Mouse (Mus musculus) A20 (cell line): ENCODE results near the gene Naaa.

Experiments
- DNase-seq: peaks from one replicate; pipeline ENCODE4 v3.0.0-alpha.2; 2011; ENCODE audit warnings: low read depth, low spot score

Gene Naaa

DNA sequence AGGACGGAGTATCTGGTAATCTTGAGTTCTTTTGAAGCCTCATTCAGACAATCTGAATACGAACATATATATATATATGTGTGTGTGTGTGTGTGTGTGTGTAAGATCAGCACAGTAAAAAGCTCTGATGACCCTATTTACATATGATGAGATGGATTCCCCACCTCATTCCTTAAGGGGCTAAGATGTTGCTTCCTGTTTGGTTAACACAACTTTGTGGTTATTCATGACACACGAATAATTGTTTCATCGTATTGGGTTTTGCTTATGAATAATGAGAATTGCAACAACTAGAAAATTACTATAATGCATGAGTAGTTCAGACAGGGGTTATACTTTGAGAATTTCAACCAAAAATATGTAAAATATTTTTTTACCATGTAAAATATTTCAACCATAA is 62.7 kb downstream of the Naaa start, which contains the start of gene U90926:
TSS of gene U90926 (minus strand) at position 101 of the 400 bp plus-strand sequence.
- no peak for DNase-seq

DNA sequence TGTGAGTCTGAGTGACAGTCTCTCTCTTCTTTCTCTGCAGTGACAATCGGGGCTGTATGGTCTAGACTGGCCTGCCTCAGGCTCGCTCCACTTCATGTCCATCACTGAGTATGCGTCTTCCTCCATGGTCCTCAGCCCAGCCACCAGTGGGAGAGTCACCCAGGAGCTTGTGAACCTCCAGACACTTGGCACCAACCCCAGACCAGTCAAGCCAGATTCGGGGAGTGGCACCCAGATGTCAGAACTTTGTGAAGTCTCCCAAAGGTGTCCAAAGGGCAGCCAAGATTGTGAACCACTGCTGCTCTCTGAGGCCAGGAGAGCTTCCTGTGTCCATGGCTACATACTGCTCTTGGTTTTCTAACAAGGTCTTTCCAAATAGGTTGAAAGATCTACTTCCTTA is 65.7 kb downstream of the Naaa start:
- DNase-seq: no peak

DNA sequence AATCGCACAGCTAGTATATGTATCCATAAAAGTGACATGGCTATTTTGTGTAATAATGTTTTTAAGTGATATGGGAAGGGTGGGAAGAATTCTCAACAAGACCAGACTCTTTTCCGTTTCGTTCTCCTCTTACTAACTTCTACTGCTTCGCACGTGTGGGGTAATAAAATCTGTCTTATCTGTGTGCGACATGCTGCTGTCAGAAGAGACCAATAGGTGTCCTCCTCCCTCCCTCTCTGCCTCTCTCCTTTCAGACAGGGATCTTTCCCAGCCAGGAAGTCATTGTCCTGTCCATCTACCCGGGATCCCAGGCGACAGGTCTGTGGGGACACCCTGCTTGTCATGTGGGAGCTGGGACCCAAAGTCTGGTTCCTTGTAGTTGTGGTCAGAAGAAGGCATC is 67.8 kb downstream of the Naaa start:
- no peak for DNase-seq
